Mouse (Mus musculus) midbrain, embryonic 11.5 days (tissue): Measurements from ENCODE around the gene Nrap. TPM values are rescaled to one million over a fixed set of nuclear protein-coding genes. Genes with fewer than 3 reads are reported as not detected.

Source experiments
- ATAC-seq: fragments of 200-750 bp; cut with Nextera tagmentation; 2 replicates; pipeline ENCODE4 v1.8.0; 2017; ENCODE audit warnings: moderate TSS enrichment, moderate library complexity; ENCODE audit not compliant: low FRiP score
- DNase-seq: peaks from one replicate; pipeline ENCODE4 v3.0.0; 2015; ENCODE audit warnings: low spot score; ENCODE audit errors: missing footprints
- H3K27ac ChIP-seq: fragments of 300-500 bp; sonication (generic); 2 replicates; pipeline ENCODE4 v1.5.1; 2014; ENCODE audit warnings: low read depth, low read length
- H3K27me3 ChIP-seq: fragments of 300-500 bp; sonication (generic); 2 replicates; pipeline ENCODE4 v1.6.1; 2014; ENCODE audit warnings: mild to moderate bottlenecking, low read length, moderate library complexity, mixed read lengths; ENCODE audit not compliant: control insufficient read depth, insufficient read depth
- H3K36me3 ChIP-seq: fragments of 300-500 bp; sonication (generic); 2 replicates; pipeline ENCODE4 v1.6.1; 2014; ENCODE audit warnings: mild to moderate bottlenecking, low read length, moderate library complexity, mixed read lengths; ENCODE audit not compliant: control insufficient read depth, insufficient read depth
- H3K4me1 ChIP-seq: fragments of 300-500 bp; sonication (generic); 2 replicates; pipeline ENCODE4 v1.6.1; 2014; ENCODE audit warnings: low read length; ENCODE audit not compliant: control insufficient read depth, insufficient read depth
- H3K4me2 ChIP-seq: fragments of 300-500 bp; sonication (generic); 2 replicates; pipeline ENCODE4 v1.6.1; 2014; ENCODE audit warnings: mild to moderate bottlenecking, moderate library complexity
- H3K4me3 ChIP-seq: fragments of 300-500 bp; sonication (generic); 2 replicates; pipeline ENCODE4 v1.5.1; 2014; ENCODE audit warnings: low read depth, low read length
- H3K9ac ChIP-seq: fragments of 300-500 bp; sonication (generic); 2 replicates; pipeline ENCODE4 v1.6.1; 2014; ENCODE audit warnings: low read length
- H3K9me3 ChIP-seq: fragments of 300-500 bp; sonication (generic); 2 replicates; pipeline ENCODE4 v1.6.1; 2016; ENCODE audit warnings: low read length; ENCODE audit not compliant: control insufficient read depth
- WGBS: fragments of 180-500 bp; shearing (Covaris S2); extraction: QIAGEN DNeasy Blood & Tissue Kit; methylation state at CpG from one replicate; pipeline ENCODE4 v1.1.7; 2014; 5-methylcytosine and 5-hydroxymethylcytosine counted together
- polyA plus RNA-seq: library from polyadenylated mRNA; unstranded; fragments of >200 nt; fragmentation: Nextera tagmentation; extraction: Ambion mirVana; gene quantifications from 2 replicates; pipeline ENCODE4 v1.2.1, GENCODE M21; 2014

Gene Nrap
- polyA plus RNA-seq, 1 experiment from 2014 or later, result 0.16 TPM

DNA sequence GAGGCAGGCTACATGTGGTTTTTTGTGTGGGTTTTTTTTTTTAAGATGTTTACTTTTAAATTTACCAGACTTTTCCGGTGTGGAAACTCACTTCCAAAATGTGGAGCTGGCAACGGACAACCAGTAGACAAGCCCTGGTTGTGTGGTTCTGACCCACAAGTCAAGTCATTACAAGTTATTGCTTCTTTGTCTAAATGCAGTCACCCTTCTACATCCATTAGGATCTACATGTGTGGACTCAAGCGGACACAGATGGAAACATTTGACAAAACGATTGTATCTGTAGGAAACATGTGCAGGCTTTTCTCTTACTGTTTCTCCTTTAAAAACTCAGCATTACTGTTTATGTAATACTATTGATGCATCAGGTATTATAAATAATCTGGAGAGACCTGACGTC lies 16.6 kb downstream of the Nrap start:
- Histone ChIP-seq H3K27me3 (no peaks in the 10 kb centered on the region), H3K4me1 (no peaks in the 10 kb centered on the region), H3K27ac (no peak overlapping the region), H3K4me3 (no peak overlapping the region), H3K4me2 (no peak overlapping the region), H3K9ac (no peak overlapping the region), H3K36me3 (no peaks in the 10 kb centered on the region), H3K9me3 (no peaks in the 10 kb centered on the region)
- ATAC-seq, result no peak
- no peak for DNase-seq
- 90% methylated on average over 5 of the region's 5 CpGs for WGBS

DNA sequence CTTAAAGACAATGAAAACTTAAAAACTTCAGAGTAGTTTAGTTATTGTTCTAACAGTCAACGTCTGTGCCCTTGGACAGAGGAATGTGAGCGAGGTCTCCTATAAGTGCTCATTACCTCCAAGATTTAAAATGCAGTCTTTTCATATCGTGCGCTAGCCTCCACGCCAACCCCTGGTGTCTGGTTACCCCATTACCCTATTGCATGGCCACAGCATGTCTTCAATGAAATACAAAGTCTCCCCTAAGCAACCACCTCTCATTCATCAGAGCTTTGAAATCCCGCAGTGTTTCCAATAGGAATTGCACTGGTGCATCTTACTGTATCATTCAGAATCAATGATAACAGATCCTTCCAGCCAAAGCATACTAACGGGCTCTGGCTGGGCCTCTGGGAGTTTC lies 17.6 kb downstream of the Nrap start:
- Histone ChIP-seq H3K36me3 (no peaks in the 10 kb centered on the region), H3K4me1 (no peaks in the 10 kb centered on the region), H3K9me3 (no peaks in the 10 kb centered on the region), H3K4me2 (no peak overlapping the region), H3K9ac (no peak overlapping the region), H3K4me3 (no peak overlapping the region), H3K27ac (no peak overlapping the region), H3K27me3 (no peaks in the 10 kb centered on the region)
- WGBS, result 88% methylated on average over 7 of the region's 7 CpGs
- DNase-seq (no peak), ATAC-seq (no peak)

DNA sequence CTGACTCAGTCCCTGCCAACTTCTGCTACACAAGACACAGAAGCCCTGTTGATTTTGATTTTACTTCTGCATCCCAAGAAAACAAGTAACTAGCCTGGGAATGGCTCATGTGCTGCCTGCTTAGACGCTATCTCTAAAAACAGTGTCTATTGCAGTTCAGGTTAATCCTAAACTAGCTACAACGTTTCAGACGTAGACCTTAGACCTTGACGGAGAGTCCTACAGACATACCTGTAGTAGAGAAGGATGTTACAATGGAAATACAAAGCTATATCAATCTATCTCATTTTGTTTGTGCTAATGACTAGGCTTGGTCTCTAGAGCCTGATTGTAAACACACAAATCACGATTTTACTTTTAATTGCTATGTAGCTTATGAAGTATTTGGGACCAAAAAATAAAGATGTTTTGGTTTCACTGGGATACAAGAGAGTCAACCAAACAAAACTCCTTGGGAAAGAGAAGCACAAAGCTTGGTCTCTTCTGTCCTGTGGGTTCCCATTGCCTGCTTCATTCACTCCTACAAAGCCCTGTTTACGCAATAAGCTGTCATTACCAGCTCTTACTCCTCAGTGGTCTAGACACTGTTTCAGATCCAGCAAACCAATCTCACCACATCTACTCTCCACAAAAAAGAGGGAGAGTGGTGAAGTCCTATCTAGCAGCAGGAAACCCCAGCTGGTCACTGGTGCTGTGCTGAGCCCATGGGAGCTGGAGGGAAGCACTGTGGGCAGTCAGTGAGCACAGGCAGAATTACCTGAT lies 19.3 kb downstream of the Nrap start:
- Histone ChIP-seq H3K4me1 (no peaks in the 10 kb centered on the region), H3K27me3 (no peaks in the 10 kb centered on the region), H3K27ac (no peak overlapping the region), H3K4me2 (no peak overlapping the region), H3K4me3 (no peak overlapping the region), H3K36me3 (no peaks in the 10 kb centered on the region), H3K9me3 (no peaks in the 10 kb centered on the region), H3K9ac (no peak overlapping the region)
- DNase-seq, result no peak
- WGBS, result 89% methylated on average over 6 of the region's 6 CpGs
- ATAC-seq, result no peak

DNA sequence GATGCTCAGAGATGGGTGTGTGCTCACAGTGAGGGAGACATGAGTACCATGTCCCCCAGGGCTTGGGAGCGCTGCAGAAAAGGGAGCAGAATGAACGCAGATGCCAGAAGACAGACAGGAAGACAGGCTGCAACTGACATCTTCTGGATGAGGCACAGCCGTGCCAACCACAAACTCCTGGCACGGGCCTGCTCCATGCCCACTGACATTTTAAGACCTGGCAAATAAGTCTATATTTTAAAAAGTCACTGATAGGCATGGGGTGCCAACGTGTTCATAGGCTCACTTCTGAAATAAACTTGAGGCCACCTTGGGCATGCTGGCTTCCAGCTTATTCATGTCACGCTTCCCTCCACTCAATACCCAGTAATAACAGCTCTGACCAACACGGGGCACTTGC lies 20.9 kb downstream of the Nrap start:
- no peaks in the 10 kb centered on the region for H3K27me3 ChIP-seq
- H3K4me3 ChIP-seq, result no peak overlapping the region
- DNase-seq (no peak), ATAC-seq (no peak)
- H3K27ac ChIP-seq, result no peak overlapping the region
- H3K9ac ChIP-seq, result no peak overlapping the region
- 90% methylated on average over 7 of the region's 7 CpGs for WGBS
- no peaks in the 10 kb centered on the region for H3K36me3 ChIP-seq
- H3K4me2 ChIP-seq, result no peak overlapping the region
- no peaks in the 10 kb centered on the region for H3K4me1 ChIP-seq
- H3K9me3 ChIP-seq, result no peaks in the 10 kb centered on the region

DNA sequence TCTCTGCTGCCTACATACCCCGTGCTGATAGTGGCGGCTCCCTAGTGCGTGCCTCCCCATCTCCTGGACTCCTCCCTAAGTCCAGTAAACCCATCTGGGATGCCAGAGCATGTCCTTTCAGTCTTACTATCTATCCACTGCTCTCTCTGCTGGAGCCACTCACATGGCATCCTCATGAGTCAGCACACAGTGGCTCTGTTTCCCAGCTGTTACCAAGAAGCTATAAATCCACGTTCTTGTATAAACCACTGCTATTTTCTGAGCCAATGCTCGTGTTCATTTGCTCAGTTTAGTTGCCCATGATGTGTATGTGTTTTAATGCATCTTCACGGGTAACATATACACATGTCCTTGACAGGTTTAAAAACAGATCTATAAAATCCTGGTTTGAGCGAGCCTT lies 22.1 kb downstream of the Nrap start:
- H3K9me3 ChIP-seq, result no peaks in the 10 kb centered on the region
- no peak overlapping the region for H3K27ac ChIP-seq
- no peak for ATAC-seq
- H3K36me3 ChIP-seq, result no peaks in the 10 kb centered on the region
- WGBS, result 89% methylated on average over 7 of the region's 7 CpGs
- H3K4me2 ChIP-seq, result no peak overlapping the region
- DNase-seq, result no peak
- H3K4me1 ChIP-seq, result no peaks in the 10 kb centered on the region
- H3K9ac ChIP-seq, result no peak overlapping the region
- no peak overlapping the region for H3K4me3 ChIP-seq
- H3K27me3 ChIP-seq, result no peaks in the 10 kb centered on the region

DNA sequence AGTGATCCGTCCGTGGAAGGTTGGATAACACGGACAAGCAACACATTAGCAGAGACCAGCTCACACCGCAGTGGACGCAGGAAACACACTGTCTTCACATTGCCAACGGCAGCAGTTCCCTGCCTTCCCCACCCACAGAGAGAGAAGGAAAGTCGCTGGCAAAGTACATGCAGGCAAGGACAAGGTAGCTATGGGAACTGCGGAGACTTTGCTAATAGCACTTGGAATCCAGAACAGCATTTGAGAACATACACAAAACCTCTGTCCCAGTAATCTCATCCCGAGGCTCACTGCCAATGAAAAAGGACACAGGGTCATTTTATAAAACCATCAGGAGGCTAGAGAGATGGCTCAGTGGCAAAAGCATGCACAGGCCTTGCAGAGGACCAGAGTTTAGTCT lies 23.2 kb downstream of the Nrap start:
- no peaks in the 10 kb centered on the region for H3K27me3 ChIP-seq
- H3K4me3 ChIP-seq, result no peak overlapping the region
- H3K36me3 ChIP-seq, result no peaks in the 10 kb centered on the region
- no peak overlapping the region for H3K4me2 ChIP-seq
- no peak for ATAC-seq
- no peak for DNase-seq
- no peaks in the 10 kb centered on the region for H3K4me1 ChIP-seq
- H3K9me3 ChIP-seq, result no peaks in the 10 kb centered on the region
- WGBS, result 84% methylated on average over 9 of the region's 9 CpGs
- H3K27ac ChIP-seq, result no peak overlapping the region
- no peak overlapping the region for H3K9ac ChIP-seq

DNA sequence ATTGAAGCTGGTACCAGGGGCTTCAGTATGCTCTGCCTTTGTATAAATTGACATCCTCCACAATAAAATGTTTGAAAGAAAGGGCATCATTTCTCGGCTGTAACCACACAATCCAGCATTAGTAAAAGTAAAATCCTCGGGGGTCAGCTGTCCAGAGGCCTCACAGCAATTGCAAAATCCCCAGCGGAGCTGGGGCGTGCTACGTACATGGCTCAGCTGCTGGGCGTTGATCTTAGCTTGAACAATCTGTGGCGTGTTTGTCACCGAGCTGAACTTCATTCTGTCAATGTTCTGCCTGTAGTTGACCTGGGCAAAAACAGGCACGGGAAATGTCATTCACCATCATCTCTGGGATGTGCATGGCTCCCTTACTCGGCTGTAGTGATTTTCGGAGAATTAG lies 23.7 kb downstream of the Nrap start:
- ATAC-seq (no peak), DNase-seq (no peak)
- no peak overlapping the region for H3K4me2 ChIP-seq
- WGBS, result 86% methylated on average over 11 of the region's 11 CpGs
- no peaks in the 10 kb centered on the region for H3K27me3 ChIP-seq
- no peaks in the 10 kb centered on the region for H3K36me3 ChIP-seq
- no peaks in the 10 kb centered on the region for H3K4me1 ChIP-seq
- no peak overlapping the region for H3K9ac ChIP-seq
- H3K27ac ChIP-seq, result no peak overlapping the region
- no peaks in the 10 kb centered on the region for H3K9me3 ChIP-seq
- H3K4me3 ChIP-seq, result no peak overlapping the region

DNA sequence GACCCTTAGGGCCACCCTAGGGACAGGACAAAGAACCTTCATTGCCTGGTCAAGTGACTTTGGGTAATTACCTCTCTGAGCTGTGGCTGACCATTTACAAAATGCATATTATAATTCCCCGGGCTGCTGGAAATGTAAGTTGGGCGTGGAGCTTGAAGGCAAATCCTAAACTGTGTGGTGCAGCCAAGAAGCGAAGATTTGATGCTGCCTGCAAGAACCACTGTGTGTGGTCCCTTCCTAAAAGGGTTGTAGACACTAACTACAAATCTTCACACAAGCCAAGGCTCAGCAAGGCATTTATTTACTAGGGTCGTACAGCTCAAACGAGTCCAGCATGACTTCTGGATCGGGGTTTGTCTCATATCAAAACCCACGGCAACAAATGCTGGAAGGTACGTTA lies 25.3 kb downstream of the Nrap start:
- H3K4me3 ChIP-seq, result no peak overlapping the region
- no peaks in the 10 kb centered on the region for H3K36me3 ChIP-seq

DNA sequence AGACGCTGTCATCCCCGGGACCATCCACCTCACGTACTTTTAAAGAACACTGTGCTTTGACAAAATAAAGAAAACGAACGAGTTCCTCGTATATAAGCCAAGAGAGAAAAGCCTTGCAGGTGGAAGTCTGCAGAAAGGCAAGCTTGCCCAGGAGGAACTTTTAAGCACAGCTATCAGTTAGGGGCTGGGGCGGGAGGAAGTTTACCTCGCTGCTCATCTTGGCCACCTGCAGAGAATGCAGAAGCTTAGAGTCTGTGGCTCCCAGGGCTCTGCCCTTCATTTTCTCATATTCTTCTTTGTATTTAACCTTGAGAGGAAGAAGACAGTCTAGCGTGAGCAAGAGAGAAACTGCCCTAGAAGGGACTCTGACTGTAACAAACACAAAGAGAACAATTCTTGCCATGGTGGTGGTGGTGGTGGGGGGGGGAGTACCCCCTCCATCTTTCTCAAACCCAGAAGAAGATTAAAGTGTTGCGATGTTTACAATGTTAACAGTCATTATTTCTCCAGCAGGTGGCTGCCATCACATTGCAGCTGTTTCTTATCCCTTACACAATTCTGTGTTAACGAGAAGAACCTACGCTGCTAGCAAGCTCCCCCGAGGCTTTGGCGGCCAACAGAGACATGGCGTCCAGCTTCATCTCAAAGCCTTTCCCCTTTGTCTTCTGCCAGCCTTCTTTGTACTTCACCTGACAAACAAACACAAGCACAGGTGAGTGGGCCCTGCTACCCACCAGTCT lies 25.9 kb downstream of the Nrap start:
- DNase-seq (no peak), ATAC-seq (no peak)
- Histone ChIP-seq H3K27me3 (no peaks in the 10 kb centered on the region), H3K4me3 (no peak overlapping the region), H3K4me2 (no peak overlapping the region), H3K36me3 (no peaks in the 10 kb centered on the region), H3K9me3 (no peaks in the 10 kb centered on the region), H3K9ac (no peak overlapping the region), H3K27ac (no peak overlapping the region), H3K4me1 (no peaks in the 10 kb centered on the region)
- 78% methylated on average over 15 of the region's 15 CpGs for WGBS

More for the DNA sequence above, 25.3 kb downstream of the Nrap start:
- Histone ChIP-seq H3K4me1 (no peaks in the 10 kb centered on the region), H3K9me3 (no peaks in the 10 kb centered on the region), H3K27ac (no peak overlapping the region), H3K9ac (no peak overlapping the region), H3K27me3 (no peaks in the 10 kb centered on the region), H3K4me2 (no peak overlapping the region)
- 91% methylated on average over 8 of the region's 8 CpGs for WGBS
- no peak for DNase-seq
- ATAC-seq, result no peak
